Mouse (Mus musculus) kidney, embryonic 14.5 days (tissue): ENCODE measurements around the gene Riok1. TPM values are rescaled to one million over a fixed set of nuclear protein-coding genes. Genes with fewer than 3 reads are reported as not detected.

Experiments used
- ATAC-seq: fragments of 200-750 bp; cut with Nextera tagmentation; 2 replicates; pipeline ENCODE4 v1.8.0; 2017; ENCODE audit warnings: moderate number of reproducible peaks, mild to moderate bottlenecking, moderate TSS enrichment, moderate library complexity; ENCODE audit not compliant: low FRiP score, low TSS enrichment
- H3K27ac ChIP-seq: fragments of 300-500 bp; sonication (generic); 2 replicates; pipeline ENCODE4 v1.5.1; 2014; ENCODE audit warnings: low read depth, mild to moderate bottlenecking, low read length, moderate library complexity, mixed read lengths
- H3K27me3 ChIP-seq: fragments of 300-500 bp; sonication (generic); 2 replicates; pipeline ENCODE4 v1.6.1; 2014; ENCODE audit warnings: mild to moderate bottlenecking, low read length; ENCODE audit not compliant: control insufficient read depth, insufficient read depth
- H3K36me3 ChIP-seq: fragments of 300-500 bp; sonication (generic); 2 replicates; pipeline ENCODE4 v1.6.1; 2014; ENCODE audit warnings: low read length, mixed read lengths; ENCODE audit not compliant: control insufficient read depth, insufficient read depth
- H3K4me1 ChIP-seq: fragments of 300-500 bp; sonication (generic); 2 replicates; pipeline ENCODE4 v1.6.1; 2014; ENCODE audit warnings: low read length, mixed read lengths; ENCODE audit not compliant: control insufficient read depth, insufficient read depth
- H3K4me2 ChIP-seq: fragments of 300-500 bp; sonication (generic); replicated peaks from 2 replicates; pipeline ENCODE4 v1.6.1; 2014; ENCODE audit warnings: low read depth, mild to moderate bottlenecking, low read length
- H3K4me3 ChIP-seq: fragments of 300-500 bp; sonication (generic); 2 replicates; pipeline ENCODE4 v1.5.1; 2014; ENCODE audit warnings: mild to moderate bottlenecking, low read length
- H3K9ac ChIP-seq: fragments of 300-500 bp; sonication (generic); 2 replicates; pipeline ENCODE4 v1.6.1; 2014; ENCODE audit warnings: low read depth, mild to moderate bottlenecking, low read length, moderate library complexity
- H3K9me3 ChIP-seq: fragments of 300-500 bp; sonication (generic); 2 replicates; pipeline ENCODE4 v1.6.1; 2016; ENCODE audit warnings: low read length; ENCODE audit not compliant: control insufficient read depth
- WGBS: fragments of 180-500 bp; shearing (Covaris S2); extraction: QIAGEN DNeasy Blood & Tissue Kit; methylation state at CpG from one replicate; pipeline ENCODE4 v1.1.7; 2014; 5-methylcytosine and 5-hydroxymethylcytosine counted together
- polyA plus RNA-seq: library from polyadenylated mRNA; unstranded; fragments of >200 nt; fragmentation: Nextera tagmentation; extraction: Ambion mirVana; gene quantifications from 2 replicates; pipeline ENCODE4 v1.2.1, GENCODE M21; 2014

Riok1 gene
- 50.8 and 62.3 TPM in 2 replicates for polyA plus RNA-seq

- no peaks in the 10 kb centered on the region; the same call in 1 of the 2 replicates for H3K4me1 ChIP-seq
- no peaks in the 10 kb centered on the region for H3K27me3 ChIP-seq
- no peak; the same call in 1 of the 2 replicates for ATAC-seq
- peaks cover 22% of the 10 kb centered on the region for H3K36me3 ChIP-seq
- peak within 1 kb of the TSS; percentile 84 for H3K4me3 ChIP-seq
- H3K9ac ChIP-seq: peak within 1 kb of the TSS; percentile 83
- H3K27ac ChIP-seq: peak within 1 kb of the TSS; percentile 72
- 12% methylated on average over 37 of the region's 37 CpGs for WGBS
- H3K4me2 ChIP-seq: peak within 1 kb of the TSS; percentile 91
- no peaks in the 10 kb centered on the region for H3K9me3 ChIP-seq
Measured at GRCm38 (mm10) chr13:38036343-38037043, at the start of gene Riok1. Gene Riok1 (plus strand): TSS chr13:38036995.

GRCm38 (mm10) chr13:37989701-37990100 is 47.1 kb upstream of the Riok1 start:
- Histone ChIP-seq H3K9me3 (no peaks in the 10 kb centered on the region), H3K4me3 (no peak overlapping the region), H3K9ac (no peak overlapping the region), H3K4me1 (no peaks in the 10 kb centered on the region), H3K27me3 (no peaks in the 10 kb centered on the region), H3K36me3 (peaks cover 67% of the 10 kb centered on the region), H3K27ac (no peak overlapping the region), H3K4me2 (no peak overlapping the region)
- ATAC-seq: no peak
- 93% methylated on average over 8 of the region's 8 CpGs for WGBS

- ATAC-seq: no peak
- H3K4me1 ChIP-seq: no peaks in the 10 kb centered on the region
- peaks cover 38% of the 10 kb centered on the region for H3K36me3 ChIP-seq
- peak overlapping the region; percentile 97 for H3K4me3 ChIP-seq
- H3K27ac ChIP-seq: peak overlapping the region; percentile 93; the same call in 1 of the 2 replicates
- 7% methylated on average over 10 of the region's 10 CpGs for WGBS
- H3K27me3 ChIP-seq: no peaks in the 10 kb centered on the region
- H3K9ac ChIP-seq: peak overlapping the region; percentile 98
- H3K9me3 ChIP-seq: no peaks in the 10 kb centered on the region
- H3K4me2 ChIP-seq: peak overlapping the region; percentile 74
Measured at GRCm38 (mm10) chr13:37992638-37993371, 44.0 kb upstream of the Riok1 start.

- WGBS: under 1% methylated on average over 17 of the region's 17 CpGs
- Histone ChIP-seq H3K4me3 (peak overlapping the region; percentile 97), H3K9ac (peak overlapping the region; percentile 98), H3K27me3 (no peaks in the 10 kb centered on the region), H3K4me2 (peak overlapping the region; percentile 74), H3K9me3 (no peaks in the 10 kb centered on the region), H3K27ac (peak overlapping the region; percentile 93), H3K4me1 (no peaks in the 10 kb centered on the region), H3K36me3 (peaks cover 33% of the 10 kb centered on the region)
- no peak; the same call in 1 of the 2 replicates for ATAC-seq
Measured at GRCm38 (mm10) chr13:37993376-37993703, 43.5 kb upstream of the Riok1 start.

GRCm38 (mm10) chr13:37993704-37994404 is 42.9 kb upstream of the Riok1 start, which contains the start of gene Ssr1:
Gene Ssr1 (minus strand): TSS chr13:37994217.
- Histone ChIP-seq H3K4me3 (peak within 1 kb of the TSS; percentile 97), H3K36me3 (peaks cover 28% of the 10 kb centered on the region), H3K9ac (peak within 1 kb of the TSS; percentile 98), H3K27ac (peak within 1 kb of the TSS; percentile 93), H3K4me2 (peak within 1 kb of the TSS; percentile 74), H3K9me3 (no peaks in the 10 kb centered on the region), H3K27me3 (no peaks in the 10 kb centered on the region), H3K4me1 (no peaks in the 10 kb centered on the region)
- WGBS: under 1% methylated on average over 66 of the region's 89 CpGs
- ATAC-seq: peak; percentile 98

GRCm38 (mm10) chr13:37994405-37994749 is 42.4 kb upstream of the Riok1 start:
- H3K9me3 ChIP-seq: no peaks in the 10 kb centered on the region
- H3K4me3 ChIP-seq: peak overlapping the region; percentile 97
- H3K36me3 ChIP-seq: peaks cover 23% of the 10 kb centered on the region
- H3K4me1 ChIP-seq: no peaks in the 10 kb centered on the region
- peak overlapping the region; percentile 51 for H3K4me2 ChIP-seq
- 20% methylated on average over 7 of the region's 7 CpGs for WGBS
- no peaks in the 10 kb centered on the region for H3K27me3 ChIP-seq
- ATAC-seq: peak; percentile 53
- peak overlapping the region; percentile 98; the same call in 1 of the 2 replicates for H3K9ac ChIP-seq
- H3K27ac ChIP-seq: no peak overlapping the region

- H3K4me1 ChIP-seq: no peaks in the 10 kb centered on the region
- no peak overlapping the region for H3K4me3 ChIP-seq
- 76% methylated on average over 3 of the region's 3 CpGs for WGBS
- no peak overlapping the region for H3K27ac ChIP-seq
- H3K9me3 ChIP-seq: 0 out of 2 replicates have a peak, but pooled peaks cover 3% of the 10 kb centered on the region
- H3K36me3 ChIP-seq: no peaks in the 10 kb centered on the region
- no peak overlapping the region for H3K4me2 ChIP-seq
- ATAC-seq: no peak
- H3K27me3 ChIP-seq: no peaks in the 10 kb centered on the region
- H3K9ac ChIP-seq: no peak overlapping the region
Measured at GRCm38 (mm10) chr13:37999713-38000112, 37.1 kb upstream of the Riok1 start.

GRCm38 (mm10) chr13:38002461-38002860 is 34.3 kb upstream of the Riok1 start:
- no peaks in the 10 kb centered on the region for H3K4me1 ChIP-seq
- no peaks in the 10 kb centered on the region for H3K27me3 ChIP-seq
- H3K9me3 ChIP-seq: 0 out of 2 replicates have a peak, but pooled peaks cover 3% of the 10 kb centered on the region
- H3K36me3 ChIP-seq: no peaks in the 10 kb centered on the region
- H3K4me3 ChIP-seq: no peak overlapping the region
- ATAC-seq: no peak
- H3K27ac ChIP-seq: no peak overlapping the region
- no peak overlapping the region for H3K4me2 ChIP-seq
- 47% methylated on average over 1 of the region's 1 CpGs for WGBS
- H3K9ac ChIP-seq: no peak overlapping the region
